Mouse (Mus musculus): Measurements from ENCODE around the gene Chd1l.

- TF ChIP-seq CTCF (conservative IDR thresholded peaks at IDR 0.05; ENCODE audit: low read length) (no peak), POU5F1 (IDR thresholded peaks at IDR 0.05; ENCODE audit: borderline replicate concordance, low read length) (no peak), NANOG (IDR thresholded peaks at IDR 0.05; ENCODE audit: borderline replicate concordance, low read length) (no peak)
Measured at GRCm38 (mm10) chr3:97564588-97564987, 45.4 kb downstream of the Chd1l start.
